Mouse (Mus musculus) CH12F3 (cell line): ENCODE data around the gene Ndufv3.

Source experiments
- in situ Hi-C: fragments of 300-500 bp; cut with MboI; formaldehyde crosslinking; loops from 2 replicates; pipeline ENCODE4 v1.14.3; 2020; ENCODE audit warnings: low sequenced_read_pairs

Ndufv3 gene

DNA sequence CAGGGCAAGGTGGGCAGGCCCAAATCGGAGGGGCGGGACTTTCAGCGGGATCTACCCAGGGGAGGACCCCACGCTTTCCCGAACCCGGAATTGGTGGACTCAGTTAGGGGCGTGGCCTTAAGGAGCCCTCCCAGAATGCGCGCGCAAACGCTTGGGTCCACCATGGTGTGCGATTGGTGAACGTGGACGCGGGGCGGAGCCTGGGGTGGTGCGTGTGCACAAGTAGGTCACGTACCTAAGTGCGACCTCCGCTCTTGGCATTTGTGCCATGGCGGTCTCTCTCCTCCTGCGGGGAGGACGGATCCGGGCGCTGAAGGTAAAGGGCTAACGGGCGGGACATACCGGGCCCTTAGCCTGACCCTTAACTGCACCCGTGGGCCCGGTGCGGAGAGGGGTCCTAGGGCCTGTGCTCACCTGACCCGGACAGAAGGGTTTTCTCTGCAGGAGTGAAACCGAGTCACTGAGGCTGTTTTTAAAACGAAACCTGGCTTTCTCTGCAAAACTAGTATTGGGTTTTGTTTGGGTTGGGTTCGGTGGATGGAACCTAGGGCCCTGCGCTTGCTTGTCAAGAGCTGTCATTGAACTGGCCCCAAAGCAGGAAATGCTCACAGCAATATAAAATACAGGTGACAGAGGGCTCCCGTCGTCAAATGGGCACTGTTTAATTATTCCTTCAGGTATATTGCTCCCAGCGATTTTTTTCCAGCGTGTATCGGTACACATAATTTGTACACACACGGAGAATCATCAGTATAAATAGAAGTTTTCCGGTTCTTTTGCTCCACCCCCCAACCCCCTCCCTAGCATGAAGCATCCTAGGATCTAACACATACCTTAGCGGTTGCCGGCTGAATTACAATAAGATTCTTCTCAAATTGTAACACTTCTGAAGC is at the start of gene Ndufv3, which contains the start of gene Wdr4:
Gene Ndufv3, plus strand, starts transcription at position 170 of the 893 bp plus-strand sequence.
Gene Wdr4, minus strand, starts transcription at position 35 of the 893 bp plus-strand sequence.
- in situ Hi-C loops: loop anchor here (10.0 kb wide), 2 partner anchors 125 to 145 kb away; no protein-coding TSS in a partner anchor

DNA sequence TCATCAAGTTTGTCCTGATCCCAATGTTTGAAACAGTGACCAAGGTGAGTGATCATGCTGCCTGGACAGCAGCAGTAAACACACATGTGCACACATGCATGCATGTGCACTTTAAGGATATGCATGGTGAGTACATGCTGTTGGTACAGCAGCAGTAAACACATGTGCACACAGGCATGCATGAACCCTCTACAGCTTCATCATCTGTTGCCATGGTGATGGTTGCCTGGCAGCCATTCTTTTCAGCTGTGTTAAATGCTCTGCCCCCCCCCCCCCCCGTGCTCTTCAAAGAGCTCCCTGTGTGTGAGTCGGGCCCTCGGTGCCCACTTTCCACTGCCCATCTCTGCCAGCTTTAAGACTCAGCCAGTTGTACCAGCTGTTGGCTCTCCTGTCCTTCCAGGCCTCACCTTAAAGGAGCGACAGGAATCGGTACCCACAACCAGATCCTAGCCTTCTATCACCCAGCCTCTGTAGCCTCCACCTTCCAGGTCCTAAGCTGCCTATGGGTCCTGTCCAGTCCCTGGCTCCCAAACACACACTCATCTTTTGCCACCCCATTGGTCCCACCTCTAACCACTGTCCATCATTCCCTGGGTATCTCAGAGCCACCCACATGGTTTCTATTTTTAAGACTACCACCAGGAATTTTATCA is 49.0 kb upstream of the Ndufv3 start:
- in situ Hi-C loops: no loop called here

- in situ Hi-C loops: no loop called here
These were observed 45.5 kb upstream of the Ndufv3 start for GRCm38 (mm10) chr17:31474388-31474787.

- in situ Hi-C loops: no loop called here
These were observed 41.3 kb upstream of the Ndufv3 start for GRCm38 (mm10) chr17:31478606-31479005.

GRCm38 (mm10) chr17:31479108-31479844 is 40.6 kb upstream of the Ndufv3 start:
- in situ Hi-C loops: no loop called here

GRCm38 (mm10) chr17:31486616-31487198 is 33.2 kb upstream of the Ndufv3 start:
- in situ Hi-C loops: no loop called here

GRCm38 (mm10) chr17:31487433-31488060 is 32.4 kb upstream of the Ndufv3 start:
- in situ Hi-C loops: no loop called here

GRCm38 (mm10) chr17:31491355-31491754 is 28.6 kb upstream of the Ndufv3 start:
- in situ Hi-C loops: no loop called here

DNA sequence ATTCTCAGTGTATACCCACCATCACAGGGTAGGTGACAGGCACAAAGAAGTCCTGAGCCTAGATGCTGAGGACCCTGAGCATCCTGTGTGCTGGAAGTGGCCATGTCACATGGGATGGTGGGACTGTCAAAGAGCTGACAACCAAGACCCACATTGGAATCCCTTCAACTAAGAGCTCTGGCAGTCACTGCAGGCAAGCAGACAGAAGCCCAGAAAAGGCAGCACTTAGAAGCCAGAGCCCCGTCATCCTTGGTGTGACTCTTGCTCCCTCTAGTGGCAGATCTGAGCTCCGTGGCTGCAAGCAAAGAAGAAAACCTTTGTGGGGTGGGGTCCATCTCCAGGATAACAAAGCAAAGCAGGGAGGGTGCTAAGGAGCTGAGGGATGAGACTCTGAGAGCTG is 27.5 kb upstream of the Ndufv3 start:
- in situ Hi-C loops: no loop called here

DNA sequence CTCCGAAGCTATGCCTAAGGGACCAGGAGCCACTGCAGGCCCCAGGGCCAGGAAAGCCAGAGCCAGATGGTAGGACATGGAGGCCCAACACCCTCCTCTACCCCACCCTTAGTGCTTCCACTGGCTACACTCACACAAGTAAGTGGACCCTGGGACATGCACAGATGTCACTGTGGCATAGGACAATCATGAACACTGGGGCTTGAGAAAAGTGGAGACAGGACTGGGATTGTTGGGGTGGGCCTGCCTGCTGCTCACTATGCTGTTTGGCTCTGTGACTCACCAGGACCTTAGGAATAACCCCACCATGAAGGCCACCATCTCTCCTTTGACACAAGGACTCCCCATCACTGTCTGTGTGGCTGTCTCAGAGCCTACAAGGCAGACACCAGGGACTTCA is 24.9 kb upstream of the Ndufv3 start:
- in situ Hi-C loops: no loop called here

DNA sequence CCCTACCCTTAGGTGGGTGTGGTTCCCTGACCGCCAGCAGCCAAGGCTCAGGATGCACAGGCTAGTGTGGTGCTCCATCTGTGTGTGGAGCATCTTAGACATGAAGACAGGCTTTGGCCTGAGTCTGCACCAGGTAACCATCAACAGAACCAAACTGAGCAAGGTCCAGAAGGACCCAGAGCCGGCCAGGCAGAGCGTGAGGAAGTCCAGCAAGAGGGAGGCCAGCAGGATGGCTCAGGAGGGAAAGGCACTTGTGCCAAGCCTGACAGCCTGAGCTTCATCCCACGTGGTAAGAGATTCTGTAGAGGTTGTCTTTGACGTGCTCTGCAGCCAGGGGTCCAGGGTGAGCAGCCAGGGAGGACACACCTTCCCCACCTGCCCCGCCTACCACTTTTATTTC is 22.2 kb upstream of the Ndufv3 start:
- in situ Hi-C loops: no loop called here

- in situ Hi-C loops: no loop called here
These were observed 20.2 kb upstream of the Ndufv3 start for GRCm38 (mm10) chr17:31499725-31500124.

DNA sequence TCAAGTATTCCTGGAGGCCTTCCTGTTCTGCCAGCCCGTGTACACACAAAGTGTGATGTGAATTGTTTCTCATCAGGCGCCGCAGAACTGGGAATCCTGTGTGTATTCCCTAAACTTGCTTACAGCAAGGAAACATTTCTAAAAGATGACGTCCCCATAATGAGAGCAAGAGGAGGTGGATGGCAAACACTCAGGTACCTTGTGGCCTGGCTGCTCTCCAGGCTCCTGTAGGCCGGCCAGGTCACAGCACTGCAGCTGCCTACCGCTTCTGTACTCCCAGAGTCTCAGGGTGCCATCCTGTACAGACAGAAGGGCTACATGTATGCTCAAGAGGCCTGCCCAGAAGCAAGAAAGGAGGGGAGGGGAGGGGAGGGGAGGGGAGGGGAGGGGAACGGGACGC is 19.5 kb upstream of the Ndufv3 start:
- in situ Hi-C loops: no loop called here

DNA sequence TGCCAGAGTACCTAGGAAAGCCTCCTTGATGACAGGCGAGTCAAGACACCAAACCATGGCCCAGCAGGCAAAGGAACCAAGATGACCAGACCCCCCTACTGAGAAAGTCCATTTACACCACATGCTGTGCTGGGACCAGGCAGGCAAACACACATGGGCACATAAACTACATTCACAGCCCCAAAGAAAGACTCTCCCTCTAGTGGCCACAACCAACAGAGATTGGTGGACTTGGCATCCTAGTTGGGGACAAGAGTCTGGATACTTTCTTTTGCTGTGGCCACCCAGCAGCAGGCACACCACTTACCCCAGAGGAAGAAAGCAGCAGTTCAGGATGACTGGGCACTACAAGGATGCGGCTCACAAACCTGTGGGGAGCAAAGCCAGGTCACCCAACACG is 19.0 kb upstream of the Ndufv3 start:
- in situ Hi-C loops: no loop called here

DNA sequence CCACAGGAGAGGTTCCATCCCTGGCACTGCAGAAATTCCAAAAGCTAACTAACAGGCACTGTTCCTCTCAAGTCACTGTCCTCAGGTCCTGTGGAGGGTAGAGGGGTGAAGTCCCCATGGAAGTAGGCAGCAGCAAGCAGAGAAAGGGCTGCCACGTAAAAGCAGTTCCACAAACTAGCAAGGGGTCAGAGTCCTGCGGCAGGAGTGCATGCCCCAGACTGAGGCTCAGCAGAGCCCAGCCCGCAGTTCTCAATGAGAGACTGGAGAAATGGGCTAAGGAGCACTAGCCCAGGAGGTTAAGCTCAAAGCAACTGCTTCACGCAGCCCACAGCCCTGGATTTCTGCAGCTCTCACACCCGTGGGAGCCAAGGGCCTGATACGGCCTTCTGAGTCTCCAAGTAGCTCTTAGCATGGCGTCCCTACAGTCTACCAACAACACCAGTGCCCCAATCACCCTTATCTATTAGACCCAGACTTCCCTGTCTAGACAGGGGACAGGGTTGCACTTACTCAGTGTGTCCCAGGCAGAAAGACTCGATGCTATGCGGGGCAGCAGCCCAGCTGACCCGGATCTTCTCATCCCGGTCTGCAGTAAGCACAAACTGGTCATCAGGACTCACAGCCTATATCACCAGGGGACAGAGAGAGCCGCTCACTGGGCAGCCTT is 17.5 kb upstream of the Ndufv3 start:
- in situ Hi-C loops: no loop called here

- in situ Hi-C loops: no loop called here
These were observed 16.6 kb upstream of the Ndufv3 start for GRCm38 (mm10) chr17:31503337-31503736.

DNA sequence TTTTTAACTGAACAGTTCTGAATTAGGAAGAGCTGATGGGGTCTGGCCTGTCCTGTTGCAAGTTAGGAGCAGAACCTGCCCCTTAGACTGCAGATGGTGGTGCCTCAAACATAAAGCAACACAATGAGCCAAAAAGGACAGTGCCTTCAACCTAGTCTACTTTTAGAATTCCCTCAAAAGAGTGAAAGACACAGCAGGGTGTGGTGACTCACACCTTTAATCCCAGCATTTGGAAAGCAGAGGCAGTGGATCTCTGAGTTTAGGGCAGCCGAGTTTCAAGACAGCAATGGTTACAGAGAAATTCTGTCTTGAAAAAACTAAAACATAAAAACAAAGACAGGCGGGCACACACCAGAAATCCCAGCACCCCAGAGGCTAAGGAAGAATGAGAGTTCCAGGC is 16.0 kb upstream of the Ndufv3 start:
- in situ Hi-C loops: no loop called here

- in situ Hi-C loops: no loop called here
These were observed 14.9 kb upstream of the Ndufv3 start for GRCm38 (mm10) chr17:31505013-31505412.

- in situ Hi-C loops: no loop called here
These were observed 13.6 kb upstream of the Ndufv3 start for GRCm38 (mm10) chr17:31506282-31506681.

DNA sequence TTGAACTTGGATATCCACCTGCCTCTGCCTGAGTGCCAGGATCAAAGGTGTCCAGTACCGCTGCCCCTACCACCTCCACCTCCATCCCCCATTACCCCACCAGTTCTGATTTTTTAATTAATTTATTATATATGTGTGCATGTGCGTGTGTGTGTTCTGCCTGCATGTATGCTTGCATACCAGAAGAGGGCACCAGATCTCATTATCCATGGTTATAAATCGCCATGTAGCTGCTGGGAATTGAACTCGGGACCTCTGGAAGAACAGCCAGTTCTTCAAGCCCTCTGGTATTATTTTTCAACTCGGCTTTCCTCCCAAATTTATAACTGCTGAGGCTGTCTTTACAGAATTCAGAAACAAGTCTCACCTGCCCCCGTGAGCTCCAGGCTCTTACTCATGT is 9.0 kb upstream of the Ndufv3 start:
- in situ Hi-C loops: loop anchor here (10.0 kb wide), 1 partner anchor 134 kb away; no protein-coding TSS in a partner anchor
